Mouse (Mus musculus) urinary bladder, adult 2 months (tissue): Measurements from ENCODE around the gene Zfp968. TPM values are rescaled to one million over a fixed set of nuclear protein-coding genes. Genes with fewer than 3 reads are reported as not detected.
"Not testable (repeated sequence)": the region's sequence is repeated elsewhere in the genome, so short reads cannot be mapped to it uniquely, and the experiment has no call there.

Source experiments
- DNase-seq: peaks from one replicate; pipeline ENCODE4 v3.0.0; 2022; ENCODE audit warnings: low spot score
- polyA plus RNA-seq: library from polyadenylated mRNA; depleted of rRNA; stranded (reverse); fragments of >200 nt; gene quantifications from 2 replicates; pipeline ENCODE4 v1.2.3, GENCODE M21; 2012; rRNA removed

The Zfp968 gene
- polyA plus RNA-seq: 3.3 and 4.8 TPM in 2 replicates

DNA sequence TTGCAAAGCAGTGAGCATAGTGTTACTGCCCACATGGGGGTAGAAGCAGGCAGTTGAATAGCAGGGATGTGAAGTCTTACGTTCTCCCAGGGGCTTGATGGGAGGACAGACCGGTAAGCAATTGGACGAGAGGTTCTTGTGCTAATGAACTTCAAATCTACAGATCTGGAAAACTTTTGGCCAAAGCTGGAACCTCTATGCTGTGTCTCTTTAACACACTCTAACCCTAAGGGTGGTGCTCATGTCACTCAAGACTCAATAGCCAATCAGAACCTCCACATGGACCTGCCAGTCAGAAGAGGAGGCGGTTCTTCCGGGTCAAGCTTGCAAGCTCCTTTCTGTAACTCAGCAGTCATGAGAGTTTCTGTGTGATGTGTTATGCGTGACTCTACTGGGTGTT lies at the start of gene Zfp968:
Gene Zfp968 (plus strand): TSS at position 301 of the 400 bp plus-strand sequence.
- not testable (repeated sequence) for DNase-seq

DNA sequence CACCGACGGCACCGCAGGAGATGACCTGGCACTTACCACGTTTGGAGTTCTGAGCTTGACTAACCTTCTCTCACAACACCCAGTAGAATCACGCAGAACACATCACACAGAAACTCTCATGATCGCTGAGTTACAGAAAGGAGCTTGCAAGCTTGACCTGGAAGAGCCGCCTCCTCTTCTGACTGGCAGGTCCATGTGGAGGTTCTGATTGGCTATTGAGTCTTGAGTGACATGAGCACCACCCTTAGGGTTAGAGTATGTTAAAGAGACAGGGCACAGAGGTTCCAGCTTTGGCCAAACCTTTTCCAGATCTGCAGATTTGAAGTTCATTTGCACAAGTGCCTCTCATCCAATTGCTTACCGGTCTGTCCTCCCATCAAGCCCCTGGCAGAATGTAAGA lies 34.1 kb upstream of the Zfp968 start, which contains the start of gene Gm4631:
Gene Gm4631 (minus strand): TSS at position 101 of the 400 bp plus-strand sequence.
- DNase-seq: not testable (repeated sequence)

Other genes starting within 250 kb of the Zfp968 start
- gene Gm14399, start 230.4 kb upstream of the Zfp968 start, polyA plus RNA-seq: 9.5 and 11.4 TPM in 2 replicates
- gene Gm14443, start 196.6 kb upstream of the Zfp968 start, polyA plus RNA-seq: 1.2 and 1.4 TPM in 2 replicates
- 12.6 and 12.8 TPM in 2 replicates for gene Gm14391, start 165.5 kb upstream of the Zfp968 start, polyA plus RNA-seq
- not detected in 2 replicates for gene Gm14440, start 97.3 kb upstream of the Zfp968 start, polyA plus RNA-seq
- 15.8 and 17.0 TPM in 2 replicates for gene Gm4631, start 34.2 kb upstream of the Zfp968 start, polyA plus RNA-seq
- 18.4 and 20.8 TPM in 2 replicates for gene Gm4724, start 63.4 kb downstream of the Zfp968 start, polyA plus RNA-seq
- gene Zfp965, start 97.5 kb downstream of the Zfp968 start, polyA plus RNA-seq: 3.3 and 4.1 TPM in 2 replicates